Mouse (Mus musculus) stomach, embryonic 15.5 days (tissue): ENCODE data around the gene Cryzl1. TPM values are rescaled to one million over a fixed set of nuclear protein-coding genes. Genes with fewer than 3 reads are reported as not detected.
A peak's percentile ranks its signal among the peaks of the same experiment; 100 is the strongest.

Source experiments
- ATAC-seq: fragments of 200-750 bp; cut with Nextera tagmentation; 2 replicates; pipeline ENCODE4 v1.8.0; 2017; ENCODE audit warnings: low read depth, moderate number of reproducible peaks, moderate TSS enrichment; ENCODE audit not compliant: insufficient read depth, low FRiP score
- H3K27ac ChIP-seq: fragments of 300-500 bp; sonication (generic); 2 replicates; pipeline ENCODE4 v1.5.1; 2015; ENCODE audit warnings: mild to moderate bottlenecking, inconsistent platforms
- H3K27me3 ChIP-seq: fragments of 300-500 bp; sonication (generic); replicated peaks from 2 replicates; pipeline ENCODE4 v1.6.1; 2015; ENCODE audit warnings: inconsistent platforms
- H3K36me3 ChIP-seq: fragments of 300-500 bp; sonication (generic); 2 replicates; pipeline ENCODE4 v1.6.1; 2015; ENCODE audit warnings: inconsistent platforms
- H3K4me1 ChIP-seq: fragments of 300-500 bp; sonication (generic); 2 replicates; pipeline ENCODE4 v1.6.1; 2015; ENCODE audit warnings: inconsistent platforms
- H3K4me2 ChIP-seq: fragments of 300-500 bp; sonication (generic); 2 replicates; pipeline ENCODE4 v1.6.1; 2015; ENCODE audit warnings: mild to moderate bottlenecking, inconsistent platforms
- H3K4me3 ChIP-seq: fragments of 300-500 bp; sonication (generic); replicated peaks from 2 replicates; pipeline ENCODE4 v1.5.1; 2015; ENCODE audit warnings: inconsistent platforms
- H3K9ac ChIP-seq: fragments of 300-500 bp; sonication (generic); 2 replicates; pipeline ENCODE4 v1.6.1; 2015; ENCODE audit warnings: inconsistent platforms
- H3K9me3 ChIP-seq: fragments of 300-500 bp; sonication (generic); 2 replicates; pipeline ENCODE4 v1.6.1; 2016; ENCODE audit warnings: inconsistent platforms
- WGBS: fragments of 180-500 bp; shearing (Covaris S2); methylation state at CpG from one replicate; pipeline ENCODE4 v1.1.7; 2015; 5-methylcytosine and 5-hydroxymethylcytosine counted together
- polyA plus RNA-seq: library from polyadenylated mRNA; unstranded; fragments of >200 nt; fragmentation: Nextera tagmentation; extraction: Ambion mirVana; gene quantifications from 2 replicates; pipeline ENCODE4 v1.2.1, GENCODE M21; 2015

The Cryzl1 gene
- polyA plus RNA-seq, 1 experiment from 2014 or later, result 67.6 TPM

DNA sequence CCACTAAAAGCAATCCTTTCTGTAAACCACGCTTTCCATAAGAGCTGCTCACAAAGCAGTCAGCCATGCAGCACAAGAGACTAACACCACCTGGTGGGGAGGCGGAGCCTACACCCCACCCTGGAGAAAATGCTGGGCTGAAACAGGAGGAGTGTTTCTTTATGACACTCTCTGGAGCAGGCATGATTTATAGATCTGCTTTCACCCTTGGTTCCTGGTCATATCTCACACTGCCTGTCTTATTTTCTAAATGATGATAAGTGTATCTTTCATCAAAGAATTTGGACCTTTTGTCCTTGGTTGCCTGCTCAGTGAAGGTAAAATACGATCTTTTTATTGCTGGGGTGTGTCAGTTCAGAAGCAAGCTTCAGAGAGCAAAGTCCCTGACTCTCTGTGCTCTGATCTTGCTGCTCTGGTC lies 26.0 kb downstream of the Cryzl1 start:
- no peak overlapping the region for H3K9ac ChIP-seq
- H3K9me3 ChIP-seq, result no peaks in the 10 kb centered on the region
- WGBS, result 36% methylated on average over 3 of the region's 3 CpGs
- peak overlapping the region; percentile 74 for H3K27ac ChIP-seq
- H3K36me3 ChIP-seq, result peaks cover 26% of the 10 kb centered on the region
- ATAC-seq, result peak; percentile 67
- H3K4me3 ChIP-seq, result no peak overlapping the region
- H3K4me1 ChIP-seq, result peaks cover 5% of the 10 kb centered on the region; the same call in 1 of the 2 replicates
- H3K27me3 ChIP-seq, result no peaks in the 10 kb centered on the region
- H3K4me2 ChIP-seq, result no peak overlapping the region

DNA sequence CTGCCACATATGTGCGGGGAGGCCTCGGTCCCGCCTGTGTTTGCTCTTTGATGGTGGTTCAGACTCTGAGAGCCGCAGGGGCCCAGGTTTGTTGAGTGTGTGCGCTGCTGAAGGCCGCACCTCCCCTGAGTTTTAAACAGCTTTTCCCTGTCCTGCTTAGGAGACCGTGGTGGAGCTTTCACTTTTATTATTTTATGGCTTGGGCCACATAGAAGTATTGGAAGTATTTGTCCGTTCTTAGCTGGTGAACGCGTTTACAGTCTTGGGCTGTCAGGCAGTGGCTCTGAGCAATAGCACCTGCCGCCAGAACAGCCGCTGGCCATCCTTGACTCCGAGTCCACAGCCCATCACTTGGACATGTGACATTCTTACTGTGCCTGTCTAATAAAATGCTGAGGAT lies 26.9 kb downstream of the Cryzl1 start:
- 40% methylated on average over 13 of the region's 13 CpGs for WGBS
- Histone ChIP-seq H3K27me3 (no peaks in the 10 kb centered on the region), H3K4me3 (no peak overlapping the region), H3K9ac (no peak overlapping the region), H3K4me1 (peaks cover 5% of the 10 kb centered on the region; the same call in 1 of the 2 replicates), H3K9me3 (no peaks in the 10 kb centered on the region), H3K27ac (peak overlapping the region; percentile 74; the same call in 1 of the 2 replicates), H3K4me2 (no peak overlapping the region), H3K36me3 (peaks cover 22% of the 10 kb centered on the region)
- ATAC-seq, result no peak

DNA sequence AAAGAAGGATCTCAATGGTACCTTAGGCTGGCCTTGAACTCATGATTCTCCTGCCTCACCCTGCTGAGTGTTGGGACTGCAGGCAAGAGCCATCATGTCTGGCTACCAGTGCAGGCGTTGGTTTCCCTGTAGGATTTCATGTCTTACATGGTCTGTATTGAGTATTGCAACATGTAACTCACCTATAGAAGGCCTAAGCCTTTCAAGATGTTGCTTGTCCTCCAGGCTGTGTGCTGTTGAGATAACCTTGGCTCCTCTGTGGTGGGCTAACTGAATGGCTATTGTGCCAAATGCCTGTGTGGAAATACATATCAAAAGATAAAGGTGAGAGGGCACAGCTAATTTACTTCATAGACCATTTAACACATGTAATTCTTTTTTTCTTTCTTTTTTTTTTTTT lies 29.8 kb downstream of the Cryzl1 start:
- Histone ChIP-seq H3K27me3 (no peaks in the 10 kb centered on the region), H3K4me3 (no peak overlapping the region)

DNA sequence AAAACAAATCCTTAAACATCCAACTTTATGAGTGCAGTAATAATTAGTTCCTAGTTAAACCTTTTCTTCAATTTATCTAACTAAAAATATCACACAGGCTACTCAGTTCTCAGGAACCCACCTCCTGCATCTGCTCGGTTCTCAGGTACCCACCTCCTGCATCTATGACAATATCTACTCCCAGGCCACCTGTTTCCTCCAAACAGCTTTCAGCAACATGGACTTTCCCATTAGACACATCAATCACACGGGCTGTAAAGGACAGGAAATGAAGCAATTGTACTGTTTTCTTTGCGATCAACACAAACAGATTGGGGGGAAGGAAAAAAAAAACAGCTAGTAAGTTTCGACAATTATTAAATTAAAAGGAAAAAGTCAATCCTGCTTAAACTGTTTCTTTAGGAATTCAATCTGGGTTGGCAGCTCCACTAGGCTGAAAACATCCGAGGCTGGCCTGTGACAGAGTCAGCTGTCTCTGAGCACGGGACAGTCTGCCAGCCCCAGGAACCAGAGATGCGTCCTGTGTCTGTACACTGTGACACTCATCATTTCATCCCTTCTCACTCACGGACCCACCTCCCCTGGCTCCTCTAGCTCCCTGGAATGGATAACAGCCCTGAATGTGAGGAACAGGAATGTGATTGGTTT lies 33.5 kb downstream of the Cryzl1 start:
- no peaks in the 10 kb centered on the region for H3K9me3 ChIP-seq
- no peaks in the 10 kb centered on the region for H3K27me3 ChIP-seq
- no peaks in the 10 kb centered on the region; the same call in 1 of the 2 replicates for H3K4me1 ChIP-seq
- H3K9ac ChIP-seq, result no peak overlapping the region
- ATAC-seq, result 0 out of 2 replicates have a peak, but pooled peaks have one; percentile 54
- WGBS, result 55% methylated on average over 8 of the region's 8 CpGs
- peak overlapping the region; percentile 54; the same call in 1 of the 2 replicates for H3K27ac ChIP-seq
- peaks cover 7% of the 10 kb centered on the region for H3K36me3 ChIP-seq
- no peak overlapping the region for H3K4me3 ChIP-seq
- no peak overlapping the region for H3K4me2 ChIP-seq

More for the DNA sequence above, 29.8 kb downstream of the Cryzl1 start:
- no peak overlapping the region for H3K27ac ChIP-seq
- ATAC-seq, result no peak
- peaks cover 5% of the 10 kb centered on the region; the same call in 1 of the 2 replicates for H3K4me1 ChIP-seq
- WGBS, result 80% methylated on average over 1 of the region's 1 CpGs
- no peaks in the 10 kb centered on the region for H3K9me3 ChIP-seq
- peaks cover 12% of the 10 kb centered on the region for H3K36me3 ChIP-seq
- no peak overlapping the region for H3K4me2 ChIP-seq
- H3K9ac ChIP-seq, result no peak overlapping the region

DNA sequence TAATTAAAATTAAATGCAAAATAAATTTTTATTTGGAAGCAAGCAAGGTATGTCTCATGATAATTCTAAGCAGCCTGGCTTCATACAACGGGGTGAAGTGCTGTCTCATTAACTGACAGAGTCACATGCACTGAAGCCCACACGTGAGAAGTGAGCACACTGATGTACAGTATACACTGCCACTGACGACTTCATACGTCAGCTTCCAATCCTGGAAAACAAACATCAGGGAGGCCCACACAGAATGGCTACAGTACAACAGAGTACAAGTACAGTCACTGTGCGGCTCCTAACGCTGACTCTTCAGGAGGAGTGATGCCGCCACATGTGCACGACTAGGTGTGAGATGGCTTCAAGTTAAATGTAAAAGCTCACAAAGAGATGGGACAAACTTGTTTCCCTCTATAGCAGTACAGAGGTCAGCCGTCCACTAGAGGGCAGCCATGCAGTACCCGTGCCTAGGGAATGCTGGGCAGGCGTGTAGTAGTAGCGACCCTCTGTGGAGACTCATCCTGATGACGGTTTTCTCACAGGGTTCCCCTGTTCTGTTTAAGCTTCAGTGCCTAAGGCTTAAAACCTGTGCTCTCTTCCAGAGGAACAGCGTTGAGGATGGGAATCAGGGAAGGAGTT lies 34.2 kb downstream of the Cryzl1 start:
- ATAC-seq, result peak; percentile 85
- Histone ChIP-seq H3K4me2 (no peak overlapping the region), H3K27ac (peak overlapping the region; percentile 54; the same call in 1 of the 2 replicates), H3K4me1 (no peaks in the 10 kb centered on the region; the same call in 1 of the 2 replicates), H3K36me3 (peaks cover 6% of the 10 kb centered on the region), H3K4me3 (no peak overlapping the region), H3K27me3 (no peaks in the 10 kb centered on the region), H3K9me3 (no peaks in the 10 kb centered on the region), H3K9ac (no peak overlapping the region)
- WGBS, result 29% methylated on average over 14 of the region's 14 CpGs

DNA sequence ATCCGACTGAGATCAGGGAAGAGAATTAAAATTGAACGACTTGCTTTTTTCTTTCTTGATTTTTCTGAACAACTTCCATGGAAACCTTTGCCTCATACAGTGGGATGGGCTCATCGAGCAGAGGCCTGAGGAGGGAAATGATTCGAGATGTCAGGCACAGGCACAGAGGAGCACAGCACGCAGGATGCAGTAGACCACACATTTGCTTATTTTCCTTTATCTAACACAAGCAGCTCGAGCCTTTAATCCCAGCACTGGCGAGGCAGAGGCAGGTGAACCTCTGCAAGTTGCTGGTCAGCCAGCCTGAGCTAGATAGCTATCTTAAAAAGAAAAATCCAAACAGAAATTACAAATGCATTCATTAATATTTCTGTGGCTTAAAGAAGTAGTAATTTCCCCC lies 39.0 kb downstream of the Cryzl1 start:
- Histone ChIP-seq H3K9ac (no peak overlapping the region), H3K4me2 (peak overlapping the region; percentile 17; the same call in 1 of the 2 replicates), H3K4me1 (peaks cover 14% of the 10 kb centered on the region), H3K27me3 (no peaks in the 10 kb centered on the region), H3K27ac (no peak overlapping the region), H3K9me3 (no peaks in the 10 kb centered on the region), H3K4me3 (no peak overlapping the region; the same call in 1 of the 2 replicates), H3K36me3 (peaks cover 2% of the 10 kb centered on the region; the same call in 1 of the 2 replicates)
- 39% methylated on average over 7 of the region's 7 CpGs for WGBS
- ATAC-seq, result no peak

DNA sequence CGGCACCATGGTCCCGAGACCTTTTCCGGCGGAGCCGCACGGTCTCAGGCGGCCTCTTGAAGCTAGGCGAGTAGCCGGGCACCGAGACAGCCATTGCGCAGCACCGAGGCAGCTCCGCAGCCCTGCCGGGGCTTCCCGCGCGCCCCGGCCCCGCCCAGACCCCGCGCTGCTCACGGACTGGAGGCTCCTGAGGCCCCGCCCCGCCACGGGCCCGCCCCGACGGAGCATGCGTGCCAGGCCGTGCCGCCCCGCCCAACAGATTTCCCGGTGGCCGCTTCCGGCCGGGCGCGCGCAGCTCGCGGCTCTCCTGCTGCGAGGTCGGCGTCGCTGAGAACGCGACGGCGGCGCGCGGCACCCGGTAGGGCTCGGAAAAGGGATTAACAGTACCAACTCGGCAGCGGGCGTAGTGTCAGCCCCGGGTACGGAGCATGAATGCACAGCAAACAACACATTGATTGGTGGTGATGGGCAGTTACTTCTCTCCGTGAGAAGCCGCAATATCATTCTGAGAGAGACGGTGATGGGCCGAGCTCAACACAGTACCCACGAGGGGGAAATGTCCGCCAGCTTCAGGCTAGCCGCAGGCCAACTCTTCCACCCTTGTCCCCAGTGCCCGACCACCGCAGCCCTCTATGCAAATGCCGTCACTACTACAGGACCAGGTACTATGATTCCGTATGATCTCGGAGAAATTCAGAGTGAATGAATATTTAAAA lies 40.0 kb downstream of the Cryzl1 start, which contains the start of gene Donson:
Gene Donson (minus strand): TSS at position 152 of the 716 bp plus-strand sequence.
- Histone ChIP-seq H3K4me3 (peak within 1 kb of the TSS; percentile 97), H3K4me2 (peak within 1 kb of the TSS; percentile 91), H3K9me3 (no peaks in the 10 kb centered on the region), H3K27ac (peak within 1 kb of the TSS; percentile 84), H3K4me1 (peaks cover 14% of the 10 kb centered on the region), H3K36me3 (peaks cover 7% of the 10 kb centered on the region; the same call in 1 of the 2 replicates), H3K9ac (peak within 1 kb of the TSS; percentile 90), H3K27me3 (no peaks in the 10 kb centered on the region)
- ATAC-seq, result peak; percentile 98
- WGBS, result under 1% methylated on average over 66 of the region's 71 CpGs

DNA sequence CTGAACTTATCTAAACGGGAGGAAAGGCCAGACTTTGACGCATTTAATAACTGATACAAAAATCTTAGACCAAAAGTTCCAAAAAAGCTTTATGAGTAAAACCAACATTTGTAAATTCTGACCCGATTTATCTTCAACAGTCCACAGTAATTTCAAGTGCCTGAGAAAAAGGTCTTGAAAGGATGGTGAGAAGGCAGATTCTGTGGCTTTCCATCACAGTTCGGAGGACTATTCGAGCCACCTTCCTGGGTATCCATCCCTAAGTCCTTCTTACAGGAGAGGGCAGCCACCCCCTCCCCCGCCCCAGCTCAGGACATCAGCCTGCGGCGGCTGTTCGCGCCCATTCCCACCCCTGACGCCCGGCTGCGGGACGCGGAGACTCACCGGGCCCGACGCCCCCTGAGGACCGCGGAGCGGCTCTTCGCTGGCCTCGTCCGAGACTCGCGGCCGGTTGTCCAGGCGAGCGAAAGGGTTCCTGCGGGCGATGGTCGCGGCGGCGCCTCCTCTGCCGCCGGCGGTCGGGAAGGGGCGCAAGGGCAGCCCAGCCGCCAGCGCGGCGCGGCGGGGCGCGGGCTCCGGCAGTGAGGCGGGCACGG lies 40.7 kb downstream of the Cryzl1 start:
- H3K4me1 ChIP-seq, result peaks cover 14% of the 10 kb centered on the region
- H3K36me3 ChIP-seq, result peaks cover 12% of the 10 kb centered on the region
- H3K4me2 ChIP-seq, result peak overlapping the region; percentile 91
- H3K9ac ChIP-seq, result peak overlapping the region; percentile 90
- H3K4me3 ChIP-seq, result peak overlapping the region; percentile 97
- H3K27me3 ChIP-seq, result no peaks in the 10 kb centered on the region
- WGBS, result under 1% methylated on average over 50 of the region's 51 CpGs
- H3K9me3 ChIP-seq, result no peaks in the 10 kb centered on the region
- peak; percentile 29; the same call in 1 of the 2 replicates for ATAC-seq
- H3K27ac ChIP-seq, result peak overlapping the region; percentile 62

DNA sequence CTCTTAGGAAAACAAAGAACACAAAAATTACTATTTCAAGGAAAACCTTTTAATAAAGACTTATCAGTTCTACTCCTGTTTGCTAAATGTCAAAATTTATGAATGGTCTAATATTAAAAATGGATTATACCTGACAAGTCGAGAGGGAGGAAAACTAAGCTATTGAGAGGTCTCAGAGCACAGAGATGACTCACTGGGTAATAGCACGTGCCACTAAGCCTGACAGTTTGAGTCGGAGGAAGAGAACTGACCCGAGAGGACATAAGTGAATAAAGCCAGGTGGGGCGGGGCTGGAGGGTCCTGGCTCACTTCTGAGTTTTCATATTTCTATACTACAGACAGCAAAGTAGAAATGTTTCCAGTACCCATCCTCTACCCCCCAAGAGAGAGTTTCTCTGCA lies 42.4 kb downstream of the Cryzl1 start:
- WGBS, result 69% methylated on average over 5 of the region's 5 CpGs
- ATAC-seq, result no peak
- Histone ChIP-seq H3K9ac (no peak overlapping the region), H3K9me3 (no peaks in the 10 kb centered on the region), H3K4me1 (peaks cover 14% of the 10 kb centered on the region), H3K27me3 (no peaks in the 10 kb centered on the region), H3K36me3 (peaks cover 23% of the 10 kb centered on the region), H3K4me3 (no peak overlapping the region), H3K4me2 (no peak overlapping the region), H3K27ac (no peak overlapping the region)

DNA sequence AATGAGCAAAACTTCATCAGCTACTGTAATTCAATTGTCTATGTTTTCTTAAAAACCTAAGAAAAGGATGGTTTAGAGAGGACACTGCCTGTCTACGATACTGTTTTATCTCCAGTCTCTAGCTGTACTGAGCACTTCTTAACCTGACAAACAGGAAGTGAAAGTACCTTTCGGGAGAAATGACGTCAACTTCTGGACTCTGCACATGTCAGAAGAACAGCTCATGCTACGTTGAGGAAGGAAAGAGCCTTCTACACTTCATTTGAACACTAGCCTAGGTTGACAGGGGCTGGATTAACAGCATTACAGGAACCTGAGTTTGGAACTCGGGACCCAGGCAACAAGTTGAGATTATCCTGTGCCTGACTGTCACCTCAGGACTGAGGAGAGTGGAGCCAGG lies 43.2 kb downstream of the Cryzl1 start:
- 79% methylated on average over 5 of the region's 5 CpGs for WGBS
- H3K9me3 ChIP-seq, result no peaks in the 10 kb centered on the region
- no peak overlapping the region for H3K27ac ChIP-seq
- H3K4me2 ChIP-seq, result no peak overlapping the region
- H3K9ac ChIP-seq, result no peak overlapping the region
- peaks cover 23% of the 10 kb centered on the region for H3K36me3 ChIP-seq
- no peak overlapping the region for H3K4me3 ChIP-seq
- no peak for ATAC-seq
- H3K4me1 ChIP-seq, result peaks cover 14% of the 10 kb centered on the region
- no peaks in the 10 kb centered on the region for H3K27me3 ChIP-seq

DNA sequence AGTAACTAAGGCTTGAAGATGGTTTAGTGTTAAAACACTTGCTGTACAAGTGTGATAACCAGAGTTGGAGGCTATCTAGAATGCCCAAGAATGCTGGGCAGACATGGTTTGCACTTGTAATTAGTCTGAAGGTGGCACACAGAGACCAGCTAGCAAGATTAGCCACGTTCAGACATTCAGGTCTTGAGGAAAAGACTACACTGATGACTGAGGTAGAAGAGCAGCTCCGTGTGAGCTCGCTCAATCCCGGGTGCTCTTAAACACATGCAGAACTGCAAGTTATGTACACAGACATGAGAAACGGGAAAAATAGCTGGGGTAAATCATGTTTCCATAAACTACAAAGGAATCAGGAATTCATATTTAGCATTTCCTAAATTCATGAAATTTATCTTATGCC lies 48.1 kb downstream of the Cryzl1 start:
- 67% methylated on average over 5 of the region's 5 CpGs for WGBS
- no peak overlapping the region for H3K27ac ChIP-seq
- peaks cover 46% of the 10 kb centered on the region for H3K36me3 ChIP-seq
- H3K9me3 ChIP-seq, result no peaks in the 10 kb centered on the region
- H3K9ac ChIP-seq, result no peak overlapping the region
- H3K4me3 ChIP-seq, result no peak overlapping the region
- H3K4me1 ChIP-seq, result no peaks in the 10 kb centered on the region
- H3K27me3 ChIP-seq, result no peaks in the 10 kb centered on the region
- H3K4me2 ChIP-seq, result no peak overlapping the region
- no peak for ATAC-seq
